Mouse (Mus musculus) cerebellum, adult (tissue): Measurements from ENCODE around the gene Hba-a1.
"Not testable (repeated sequence)": the region's sequence is repeated elsewhere in the genome, so short reads cannot be mapped to it uniquely, and the experiment has no call there.

ENCODE experiments used
- ATAC-seq: cut with Nextera tagmentation; 2 replicates; pipeline ENCODE4 v1.9.2; 2017; ENCODE audit warnings: mild to moderate bottlenecking, moderate library complexity, mixed read lengths; ENCODE audit not compliant: insufficient number of reproducible peaks, low FRiP score, low TSS enrichment

Hba-a1 gene

DNA sequence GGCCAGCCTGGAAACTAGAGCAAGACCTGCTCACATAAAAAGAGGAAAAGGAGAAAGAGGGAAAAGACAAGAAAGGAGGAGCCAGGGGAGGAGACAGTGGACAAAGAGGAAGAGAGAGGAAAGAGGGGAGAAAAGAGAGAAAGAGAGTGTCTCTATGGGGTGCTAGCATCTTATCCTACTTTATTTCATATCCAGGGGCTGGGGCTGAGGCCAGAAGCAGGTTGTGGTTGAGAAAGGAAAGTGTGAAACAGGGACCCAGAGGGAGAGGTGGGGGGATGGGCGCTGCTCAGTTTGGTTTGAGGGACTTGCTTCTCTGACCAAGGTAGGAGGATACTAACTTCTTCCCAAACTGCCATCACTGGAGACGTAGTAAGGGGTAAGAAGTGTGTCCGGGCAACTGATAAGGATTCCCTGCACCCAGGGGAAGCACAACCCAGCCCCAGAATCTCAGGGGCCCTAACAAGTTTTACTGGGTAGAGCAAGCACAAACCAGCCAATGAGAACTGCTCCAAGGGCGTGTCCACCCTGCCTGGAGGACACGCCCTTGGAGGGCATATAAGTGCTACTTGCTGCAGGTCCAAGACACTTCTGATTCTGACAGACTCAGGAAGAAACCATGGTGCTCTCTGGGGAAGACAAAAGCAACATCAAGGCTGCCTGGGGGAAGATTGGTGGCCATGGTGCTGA, at the start of gene Hba-a1:
Hba-a1 (plus strand) TSS at position 421 of the 687 bp plus-strand sequence.
- ATAC-seq, result not testable (repeated sequence)

DNA sequence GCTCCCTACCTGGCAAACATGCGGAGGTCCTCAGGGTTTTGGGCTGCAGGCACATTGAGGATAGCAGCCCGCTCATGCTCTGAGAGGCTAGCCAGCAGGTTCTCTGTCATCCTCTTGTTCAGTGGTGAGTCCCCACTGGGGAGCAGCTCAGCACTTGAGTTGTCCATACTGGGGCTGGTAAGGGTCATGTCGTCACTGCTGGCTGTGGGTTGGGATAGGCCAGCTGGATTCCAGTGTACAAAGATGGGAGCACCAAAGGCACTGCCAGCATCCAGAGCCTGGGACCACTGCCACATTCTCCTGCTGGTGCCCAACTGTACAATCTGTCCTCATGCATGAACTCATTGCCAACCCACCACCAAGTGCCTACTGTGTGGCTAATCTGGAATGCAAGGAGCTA, 49.4 kb upstream of the Hba-a1 start:
- no peak for ATAC-seq

- ATAC-seq, result no peak
Observed at GRCm38 (mm10) chr11:32234816-32235485, 48.4 kb upstream of the Hba-a1 start.

- no peak for ATAC-seq
Observed at GRCm38 (mm10) chr11:32235646-32236045, 47.7 kb upstream of the Hba-a1 start.

DNA sequence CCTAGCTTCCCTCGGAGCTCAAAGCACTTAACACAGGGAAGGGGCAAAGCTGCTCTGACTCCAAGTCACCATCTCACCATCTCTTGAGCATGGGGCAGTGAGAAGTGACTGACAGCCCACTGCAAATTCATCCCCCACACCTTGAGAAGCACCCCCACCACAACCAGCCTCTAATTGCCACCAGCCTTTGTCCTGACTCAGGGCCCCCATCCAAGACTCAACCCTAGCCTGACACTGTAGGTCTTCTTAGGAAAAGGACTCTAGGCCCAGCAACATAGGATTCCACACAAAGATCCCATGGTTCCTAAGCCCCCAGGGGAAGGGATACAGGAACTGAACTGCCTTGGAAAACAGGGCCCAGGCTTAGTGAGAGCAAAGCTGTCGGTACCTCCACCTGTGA, 47.2 kb upstream of the Hba-a1 start:
- no peak for ATAC-seq

DNA sequence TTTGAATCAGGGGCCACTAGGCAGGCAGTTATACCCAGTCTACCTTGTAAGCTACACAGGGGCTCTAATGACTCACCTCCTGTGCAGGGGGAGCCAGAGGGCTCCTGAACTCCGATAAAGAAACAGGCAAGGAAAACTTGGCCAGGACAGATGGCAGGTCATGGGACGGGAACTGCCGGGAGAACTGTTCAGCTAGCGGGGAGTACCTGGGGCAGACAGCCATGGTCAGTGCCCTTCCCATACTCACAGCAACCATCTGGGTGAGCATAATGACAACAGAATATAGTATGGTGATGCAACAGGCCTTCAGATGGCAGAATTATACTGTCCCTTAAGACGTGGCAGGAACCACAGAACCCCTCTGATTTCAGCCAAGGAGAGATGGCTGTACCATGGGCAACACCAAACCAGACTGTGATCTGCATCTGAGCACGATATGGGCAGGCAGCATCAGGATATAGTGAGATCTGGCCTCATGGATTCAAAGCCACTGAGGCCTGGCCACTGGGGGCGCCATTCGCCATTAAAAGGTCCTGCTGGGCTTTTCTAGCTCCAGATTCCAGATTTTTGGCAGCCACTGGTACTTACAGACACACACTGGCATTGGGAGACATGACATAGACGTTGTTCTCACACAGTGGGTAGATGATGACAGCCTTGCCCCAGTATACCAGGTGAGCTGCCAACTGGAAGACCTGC, 46.5 kb upstream of the Hba-a1 start:
- ATAC-seq, result no peak

GRCm38 (mm10) chr11:32237411-32237795, 45.9 kb upstream of the Hba-a1 start:
- ATAC-seq, result no peak

DNA sequence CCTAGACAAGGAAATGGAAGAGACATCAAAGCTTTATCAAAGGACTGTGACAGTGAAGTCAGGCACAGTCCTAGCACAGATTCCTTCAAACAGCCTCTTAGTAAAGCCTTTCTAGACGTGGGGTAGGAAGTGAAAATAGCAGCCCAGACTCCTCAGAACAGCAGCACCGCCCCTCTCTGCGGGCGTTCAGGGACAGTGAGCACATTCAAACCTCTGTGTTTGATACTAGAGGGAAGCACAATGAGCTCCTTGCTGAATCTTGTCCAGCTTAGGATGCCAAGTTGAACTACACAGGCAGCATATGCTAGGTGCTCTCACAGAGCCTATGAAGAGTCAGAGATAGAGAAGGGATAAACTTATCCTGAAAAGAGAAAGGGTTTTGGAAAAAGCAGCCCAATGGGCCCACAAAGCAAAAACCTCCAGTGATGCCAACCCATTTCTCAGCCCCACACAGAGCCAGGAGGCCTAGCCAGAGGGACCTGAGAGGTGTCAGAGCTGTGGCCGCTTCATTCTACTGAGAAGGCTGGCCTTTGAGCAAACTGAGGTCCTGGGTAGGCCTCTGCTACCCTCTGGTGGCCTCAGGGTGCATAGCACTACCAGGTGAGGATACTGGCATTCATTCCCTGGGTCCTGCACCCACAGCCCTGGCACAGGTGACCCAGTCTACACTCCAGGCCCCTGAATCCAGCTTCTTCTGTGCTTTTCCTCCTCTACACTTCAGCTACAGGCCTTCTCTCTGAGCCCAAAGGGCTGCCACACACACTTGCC, 45.0 kb upstream of the Hba-a1 start:
- ATAC-seq, result peak; percentile 75

- ATAC-seq, result no peak
Observed at GRCm38 (mm10) chr11:32241391-32241790, 41.9 kb upstream of the Hba-a1 start.

DNA sequence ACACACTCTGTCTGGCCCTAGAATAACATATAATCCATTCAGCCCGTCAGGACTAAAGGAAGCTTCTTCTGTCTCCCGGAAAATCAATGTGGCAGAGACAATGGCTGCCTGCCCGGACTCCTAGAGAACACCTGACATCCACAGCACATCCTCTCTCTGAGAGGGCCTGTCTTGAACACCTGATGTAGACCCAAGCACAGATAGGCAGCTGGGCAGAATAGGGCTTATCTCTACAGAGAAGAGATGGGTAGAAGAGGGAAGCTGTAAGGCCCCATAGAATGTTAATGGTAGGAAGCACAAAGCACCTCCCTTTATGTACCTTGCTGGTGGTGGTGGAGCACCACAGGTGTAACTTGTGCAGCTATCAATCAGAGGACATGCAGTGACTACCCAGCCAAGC, 41.1 kb upstream of the Hba-a1 start:
- no peak for ATAC-seq

GRCm38 (mm10) chr11:32243205-32243955, 39.9 kb upstream of the Hba-a1 start:
- no peak for ATAC-seq

GRCm38 (mm10) chr11:32244064-32244463, 39.2 kb upstream of the Hba-a1 start:
- ATAC-seq, result no peak

DNA sequence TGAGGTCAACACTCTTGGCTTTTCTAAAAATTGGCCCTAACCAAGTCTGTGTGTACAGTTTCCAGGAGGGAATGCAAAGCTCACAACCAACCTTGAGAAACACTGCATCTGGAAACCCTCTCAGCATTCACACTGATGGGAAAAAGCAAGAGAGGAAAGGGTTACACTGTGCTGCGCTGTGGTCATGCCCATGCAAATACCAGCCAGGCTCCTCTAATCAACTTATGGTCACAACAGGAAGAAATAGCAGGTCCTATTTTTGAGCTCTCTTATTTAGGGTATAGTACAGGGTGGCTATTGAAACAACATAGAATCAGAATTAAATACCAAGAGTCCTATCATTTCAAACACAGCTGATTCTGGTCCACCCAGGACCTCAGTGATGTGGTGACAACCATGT, 38.7 kb upstream of the Hba-a1 start:
- no peak for ATAC-seq

GRCm38 (mm10) chr11:32245614-32246013, 37.7 kb upstream of the Hba-a1 start:
- ATAC-seq, result no peak

- ATAC-seq, result no peak
Observed at GRCm38 (mm10) chr11:32247068-32247467, 36.2 kb upstream of the Hba-a1 start.

GRCm38 (mm10) chr11:32248350-32248749, 35.0 kb upstream of the Hba-a1 start:
- no peak for ATAC-seq

DNA sequence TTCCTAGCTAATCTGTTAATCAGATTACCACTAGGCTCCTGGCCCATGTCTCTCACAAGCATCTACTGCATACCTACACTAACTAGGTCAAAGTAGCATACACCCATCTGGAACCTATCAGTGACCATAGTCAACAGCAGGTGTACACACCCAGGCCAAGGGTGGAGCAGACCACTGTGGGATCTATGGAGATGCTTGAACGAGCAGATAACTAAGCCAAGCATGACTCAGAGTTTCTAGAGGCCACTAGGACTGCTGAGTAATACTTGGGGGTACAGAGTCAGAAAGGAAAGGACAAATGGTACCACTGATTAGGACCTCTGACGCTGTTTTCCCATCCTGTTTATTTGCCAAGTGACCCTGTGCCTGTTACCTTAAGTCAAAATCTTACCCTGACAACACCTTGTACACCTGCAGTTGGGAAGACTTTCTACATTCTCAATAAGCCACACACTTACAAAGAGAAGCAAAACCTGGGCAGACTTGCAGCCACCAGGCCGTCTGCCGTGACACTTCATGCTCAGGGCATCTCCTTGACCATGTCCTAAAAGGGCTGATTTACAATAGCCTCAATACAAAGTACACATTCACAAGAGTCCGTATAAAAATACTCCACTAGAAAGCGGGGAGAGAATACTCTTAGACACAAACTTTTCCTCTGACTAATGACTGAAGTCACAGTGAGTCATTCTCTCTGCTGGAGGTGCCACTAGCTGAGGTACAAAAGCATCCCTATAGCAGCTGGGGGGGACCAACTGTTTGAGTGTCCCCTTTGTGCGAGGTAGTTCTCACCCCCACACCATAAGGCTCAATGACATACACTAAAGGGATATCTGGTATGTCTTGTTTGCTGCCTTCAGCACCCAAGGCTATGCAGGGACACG, 32.2 kb upstream of the Hba-a1 start:
- no peak for ATAC-seq

DNA sequence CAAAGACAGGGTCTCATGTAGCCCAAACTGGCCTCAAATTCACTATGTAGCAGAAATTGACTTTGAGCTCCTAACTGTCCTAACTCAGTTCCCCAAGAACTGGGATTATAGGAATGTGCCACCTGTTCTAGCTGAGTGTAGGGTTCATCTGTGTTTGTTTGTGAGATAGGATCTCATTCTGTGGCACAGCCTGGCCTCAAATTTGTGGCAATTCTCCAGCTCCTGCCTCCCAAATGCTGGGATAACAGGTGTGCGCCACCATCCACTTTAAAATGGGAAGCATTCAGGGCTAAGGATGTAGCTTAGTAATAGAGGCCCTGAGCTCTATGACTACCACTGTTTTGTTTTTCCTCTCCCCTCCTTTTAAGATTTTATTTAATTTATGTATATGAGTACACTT, 30.2 kb upstream of the Hba-a1 start:
- no peak for ATAC-seq

GRCm38 (mm10) chr11:32256146-32256545, 27.2 kb upstream of the Hba-a1 start:
- ATAC-seq, result no peak
